Mouse (Mus musculus) small intestine, adult 2 months (tissue): ENCODE results near the gene Kif16b.

Experiments
- CTCF ChIP-seq: fragments of 200-500 bp; IDR thresholded peaks from 2 replicates; pipeline ENCODE4 v1.5.1; 2012; ENCODE audit warnings: low read depth, mild to moderate bottlenecking, control low read depth, inconsistent platforms, low read length, moderate library complexity, mixed read lengths; ENCODE audit not compliant: insufficient replicate concordance, insufficient read length; ENCODE audit errors: extremely low read depth
- POLR2A ChIP-seq: fragments of 200-500 bp; IDR thresholded peaks from 2 replicates; pipeline ENCODE4 v1.6.1; 2012; ENCODE audit warnings: low read depth, mild to moderate bottlenecking, control low read depth, inconsistent platforms, low read length, moderate library complexity

DNA sequence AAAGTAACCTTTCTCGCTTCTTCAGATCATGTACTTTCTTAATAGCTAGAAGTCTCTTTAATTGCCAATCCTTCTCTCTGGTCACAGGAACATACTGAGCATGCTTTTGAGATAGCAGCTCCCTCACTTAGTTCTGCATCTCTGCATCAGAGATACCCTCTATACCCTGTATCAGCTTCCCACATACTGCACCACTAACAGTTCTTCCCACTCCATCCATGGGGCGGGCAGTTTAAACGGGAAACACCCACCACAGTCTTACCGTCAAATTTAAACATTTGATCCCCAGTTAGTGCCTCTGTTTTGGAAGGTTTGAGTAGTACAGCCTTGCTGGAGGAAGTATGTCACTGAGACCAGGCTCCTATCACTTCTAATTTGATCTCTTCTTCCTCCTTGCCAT lies 142.1 kb downstream of the Kif16b start:
- TF ChIP-seq POLR2A (no peak), CTCF (no peak)
